Mouse (Mus musculus): ENCODE measurements around the gene Bud13. TPM values are rescaled to one million over a fixed set of nuclear protein-coding genes. Genes with fewer than 3 reads are reported as not detected.
"Not testable (repeated sequence)": the region's sequence is repeated elsewhere in the genome, so short reads cannot be mapped to it uniquely, and the experiment has no call there.

Gene Bud13
- polyA plus RNA-seq, 1 experiment from 2014 or later, result 26.4 TPM

- ATAC-seq (ENCODE audit: borderline replicate concordance, extremely low read depth, low FRiP score, low TSS enrichment), result peak; percentile 66; the same call in 1 of the 2 replicates
- H3K27me3 ChIP-seq, result peaks cover 11% of the 10 kb centered on the region; the same call in 1 of the 2 replicates
- peaks cover 11% of the 10 kb centered on the region for H3K4me1 ChIP-seq
- peak overlapping the region; percentile 43 for H3K9ac ChIP-seq
- peak overlapping the region; percentile 32 for H3K27ac ChIP-seq
- 6% methylated on average over 19 of the region's 19 CpGs for WGBS
- peak overlapping the region; percentile 66 for H3K4me2 ChIP-seq
- H3K36me3 ChIP-seq, result no peaks in the 10 kb centered on the region
- peak overlapping the region; percentile 34 for H3K4me3 ChIP-seq
- no peaks in the 10 kb centered on the region for H3K9me3 ChIP-seq
Observed at GRCm38 (mm10) chr9:46329250-46329648, 46.4 kb downstream of the Bud13 start.

GRCm38 (mm10) chr9:46329801-46330585, 47.2 kb downstream of the Bud13 start:
- Histone ChIP-seq H3K36me3 (no peaks in the 10 kb centered on the region), H3K4me1 (peaks cover 11% of the 10 kb centered on the region), H3K27ac (no peak overlapping the region), H3K4me2 (peak overlapping the region; percentile 66), H3K9ac (no peak overlapping the region), H3K4me3 (no peak overlapping the region), H3K27me3 (peaks cover 18% of the 10 kb centered on the region; the same call in 1 of the 2 replicates), H3K9me3 (no peaks in the 10 kb centered on the region)
- 26% methylated on average over 24 of the region's 24 CpGs for WGBS
- ATAC-seq (ENCODE audit: borderline replicate concordance, extremely low read depth, low FRiP score, low TSS enrichment), result no peak

DNA sequence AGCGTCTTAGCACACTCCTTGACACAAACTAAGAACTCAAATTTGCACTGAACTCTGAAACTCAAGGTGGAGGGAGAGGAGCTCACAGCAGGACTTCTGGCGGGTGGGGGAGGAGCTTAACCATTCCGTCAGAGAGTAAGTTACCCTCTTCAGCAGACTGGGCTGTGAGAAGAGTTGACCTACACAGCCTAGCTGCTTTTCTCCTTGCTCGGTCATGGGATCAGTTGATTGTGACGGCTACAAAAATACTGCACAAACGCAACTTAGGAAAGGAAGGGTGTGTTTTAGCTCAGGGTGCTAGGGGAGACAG, 47.7 kb downstream of the Bud13 start:
- 48% methylated on average over 6 of the region's 6 CpGs for WGBS
- H3K4me3 ChIP-seq, result no peak overlapping the region
- H3K4me1 ChIP-seq, result peaks cover 11% of the 10 kb centered on the region
- no peak overlapping the region for H3K27ac ChIP-seq
- no peak overlapping the region for H3K9ac ChIP-seq
- H3K4me2 ChIP-seq, result no peak overlapping the region
- peaks cover 21% of the 10 kb centered on the region; the same call in 1 of the 2 replicates for H3K27me3 ChIP-seq
- H3K36me3 ChIP-seq, result no peaks in the 10 kb centered on the region
- no peaks in the 10 kb centered on the region for H3K9me3 ChIP-seq
- no peak for ATAC-seq (ENCODE audit: borderline replicate concordance, extremely low read depth, low FRiP score, low TSS enrichment)

GRCm38 (mm10) chr9:46331301-46331700, 48.5 kb downstream of the Bud13 start:
- Histone ChIP-seq H3K4me3 (no peak overlapping the region), H3K27ac (no peak overlapping the region), H3K4me2 (no peak overlapping the region), H3K36me3 (no peaks in the 10 kb centered on the region), H3K9me3 (no peaks in the 10 kb centered on the region), H3K4me1 (peaks cover 11% of the 10 kb centered on the region), H3K9ac (no peak overlapping the region), H3K27me3 (peaks cover 26% of the 10 kb centered on the region; the same call in 1 of the 2 replicates)
- WGBS, result 90% methylated on average over 1 of the region's 1 CpGs
- no peak for ATAC-seq (ENCODE audit: borderline replicate concordance, extremely low read depth, low FRiP score, low TSS enrichment)

DNA sequence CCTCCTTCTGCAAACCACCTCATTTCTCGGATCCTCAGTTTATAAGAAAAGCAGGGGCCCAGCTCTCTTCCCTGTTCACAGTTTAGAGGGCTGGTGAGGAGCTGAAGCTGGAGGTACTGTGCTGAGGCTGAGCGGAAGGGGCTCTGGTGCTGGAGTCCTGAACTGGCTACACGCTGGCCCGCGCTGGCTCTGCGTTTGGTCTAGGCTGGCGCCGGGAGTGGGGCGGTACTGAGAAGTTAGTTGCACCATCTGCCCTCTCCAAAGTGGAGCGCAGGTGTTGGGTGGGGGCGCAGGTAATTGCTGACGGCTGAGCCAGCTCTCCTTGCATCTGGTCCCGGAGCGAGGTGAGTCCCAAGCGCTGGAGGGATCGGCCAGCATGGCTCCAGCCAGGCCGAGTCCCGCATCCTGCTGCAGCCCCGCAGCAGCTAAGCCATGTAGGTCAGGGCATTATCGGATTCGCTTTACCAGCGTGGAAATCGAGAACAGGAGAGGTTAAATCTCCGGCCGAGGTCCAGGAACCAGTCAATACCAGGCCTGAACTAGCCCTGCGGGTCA, 51.7 kb downstream of the Bud13 start:
- H3K36me3 ChIP-seq, result no peaks in the 10 kb centered on the region
- H3K9ac ChIP-seq, result no peak overlapping the region
- WGBS, result 35% methylated on average over 26 of the region's 26 CpGs
- H3K9me3 ChIP-seq, result no peaks in the 10 kb centered on the region
- H3K27ac ChIP-seq, result no peak overlapping the region
- no peaks in the 10 kb centered on the region for H3K4me1 ChIP-seq
- ATAC-seq (ENCODE audit: borderline replicate concordance, extremely low read depth, low FRiP score, low TSS enrichment), result no peak
- no peak overlapping the region for H3K4me2 ChIP-seq
- peaks cover 26% of the 10 kb centered on the region; the same call in 1 of the 2 replicates for H3K27me3 ChIP-seq
- H3K4me3 ChIP-seq, result no peak overlapping the region

DNA sequence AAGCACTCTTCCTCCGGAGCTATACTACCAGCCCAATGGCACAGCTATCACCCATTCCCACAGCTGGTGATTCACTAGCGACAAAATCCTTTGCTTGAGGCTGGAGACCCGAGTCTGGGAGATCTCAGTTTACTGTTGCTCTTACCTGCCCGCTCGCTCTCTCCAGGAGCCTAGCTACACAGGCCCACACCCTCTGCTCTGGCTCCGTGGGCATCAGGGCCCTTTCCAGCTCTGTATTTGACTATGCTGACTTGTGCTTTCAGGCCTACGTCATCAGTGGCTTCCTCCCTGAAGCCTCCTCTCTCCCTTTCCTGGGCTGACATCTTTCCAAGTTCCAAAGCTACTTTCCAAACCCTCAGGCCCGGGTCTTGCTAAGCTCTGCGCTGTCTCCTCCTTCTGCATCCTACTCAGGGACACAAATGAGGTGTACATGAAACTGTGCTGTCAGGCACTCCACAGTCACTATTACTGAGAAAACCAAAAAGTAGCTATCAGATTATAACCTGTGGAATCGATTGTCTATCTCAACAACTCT, 52.7 kb downstream of the Bud13 start:
- H3K27me3 ChIP-seq, result peaks cover 22% of the 10 kb centered on the region; the same call in 1 of the 2 replicates
- no peaks in the 10 kb centered on the region for H3K9me3 ChIP-seq
- ATAC-seq (ENCODE audit: borderline replicate concordance, extremely low read depth, low FRiP score, low TSS enrichment), result no peak
- H3K9ac ChIP-seq, result no peak overlapping the region
- no peak overlapping the region for H3K27ac ChIP-seq
- 65% methylated on average over 10 of the region's 10 CpGs for WGBS
- no peak overlapping the region for H3K4me2 ChIP-seq
- H3K36me3 ChIP-seq, result no peaks in the 10 kb centered on the region
- no peak overlapping the region for H3K4me3 ChIP-seq
- no peaks in the 10 kb centered on the region for H3K4me1 ChIP-seq

- H3K9ac ChIP-seq; H3K9me3 ChIP-seq; ATAC-seq (ENCODE audit: borderline replicate concordance, extremely low read depth, low FRiP score, low TSS enrichment); H3K4me3 ChIP-seq; H3K27ac ChIP-seq; H3K4me2 ChIP-seq; H3K36me3 ChIP-seq; H3K4me1 ChIP-seq: not testable (repeated sequence)
- 73% methylated on average over 13 of the region's 14 CpGs for WGBS
- peaks cover 20% of the 10 kb centered on the region; the same call in 1 of the 2 replicates for H3K27me3 ChIP-seq
Observed at GRCm38 (mm10) chr9:46336294-46336693, 53.5 kb downstream of the Bud13 start.

DNA sequence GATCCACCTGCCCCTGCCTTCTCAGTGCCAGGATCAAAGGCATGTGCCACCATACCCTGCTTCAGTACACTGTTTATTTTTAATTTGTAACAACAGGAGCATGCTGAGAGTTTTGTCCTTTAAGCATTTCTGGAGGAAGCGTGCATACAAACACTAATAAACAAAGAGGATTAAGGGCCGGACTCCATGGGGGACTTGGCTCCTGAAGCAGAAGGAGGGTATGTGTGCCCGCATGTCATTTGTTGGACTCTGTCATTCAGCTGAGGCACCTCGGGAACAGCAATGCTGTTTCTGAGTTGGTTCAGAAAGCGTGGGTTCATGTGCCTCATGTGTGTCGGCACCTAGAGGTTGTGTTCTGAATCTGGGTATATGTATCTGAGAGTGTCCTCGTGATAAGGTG, 54.5 kb downstream of the Bud13 start:
- Histone ChIP-seq H3K27ac (no peak overlapping the region), H3K9ac (no peak overlapping the region), H3K9me3 (no peaks in the 10 kb centered on the region), H3K27me3 (peaks cover 22% of the 10 kb centered on the region; the same call in 1 of the 2 replicates), H3K4me2 (no peak overlapping the region), H3K36me3 (no peaks in the 10 kb centered on the region), H3K4me3 (no peak overlapping the region), H3K4me1 (no peaks in the 10 kb centered on the region)
- WGBS, result 49% methylated on average over 7 of the region's 7 CpGs
- no peak for ATAC-seq (ENCODE audit: borderline replicate concordance, extremely low read depth, low FRiP score, low TSS enrichment)

- H3K4me1 ChIP-seq, result no peaks in the 10 kb centered on the region
- H3K27ac ChIP-seq, result no peak overlapping the region
- H3K9me3 ChIP-seq, result no peaks in the 10 kb centered on the region
- no peak overlapping the region for H3K4me3 ChIP-seq
- no peak overlapping the region for H3K4me2 ChIP-seq
- no peaks in the 10 kb centered on the region for H3K36me3 ChIP-seq
- peak; percentile 42; the same call in 1 of the 2 replicates for ATAC-seq (ENCODE audit: borderline replicate concordance, extremely low read depth, low FRiP score, low TSS enrichment)
- H3K9ac ChIP-seq, result no peak overlapping the region
- H3K27me3 ChIP-seq, result peaks cover 22% of the 10 kb centered on the region; the same call in 1 of the 2 replicates
- WGBS, result 8% methylated on average over 2 of the region's 3 CpGs
Observed at GRCm38 (mm10) chr9:46337852-46338291, 55.1 kb downstream of the Bud13 start.

GRCm38 (mm10) chr9:46338384-46338783, 55.6 kb downstream of the Bud13 start:
- Histone ChIP-seq H3K36me3 (no peaks in the 10 kb centered on the region), H3K27ac (no peak overlapping the region), H3K27me3 (peaks cover 22% of the 10 kb centered on the region; the same call in 1 of the 2 replicates), H3K9me3 (no peaks in the 10 kb centered on the region), H3K4me1 (no peaks in the 10 kb centered on the region), H3K4me2 (no peak overlapping the region), H3K4me3 (no peak overlapping the region), H3K9ac (no peak overlapping the region)
- WGBS, result 40% methylated on average over 4 of the region's 4 CpGs
- no peak for ATAC-seq (ENCODE audit: borderline replicate concordance, extremely low read depth, low FRiP score, low TSS enrichment)

- no peaks in the 10 kb centered on the region for H3K36me3 ChIP-seq
- no peak overlapping the region for H3K9ac ChIP-seq
- H3K27me3 ChIP-seq, result peaks cover 19% of the 10 kb centered on the region; the same call in 1 of the 2 replicates
- H3K27ac ChIP-seq, result no peak overlapping the region
- H3K4me1 ChIP-seq, result no peaks in the 10 kb centered on the region
- ATAC-seq (ENCODE audit: borderline replicate concordance, extremely low read depth, low FRiP score, low TSS enrichment), result no peak
- no peak overlapping the region for H3K4me2 ChIP-seq
- 76% methylated on average over 4 of the region's 4 CpGs for WGBS
- no peak overlapping the region for H3K4me3 ChIP-seq
- H3K9me3 ChIP-seq, result no peaks in the 10 kb centered on the region
Observed at GRCm38 (mm10) chr9:46339051-46339652, 56.3 kb downstream of the Bud13 start.

All from lung, embryonic 15.5 days (tissue).